Mouse (Mus musculus): ENCODE measurements around the gene Fut4. TPM values are rescaled to one million over a fixed set of nuclear protein-coding genes. Genes with fewer than 3 reads are reported as not detected.

Fut4 gene
- under 1 TPM; 0.27 to 0.36 TPM for total RNA-seq (2021)
- long read RNA-seq, experiment 1: 0 reads
- long read RNA-seq, experiment 2: 0 reads

GRCm38 (mm10) chr9:14752001-14752522 is at the start of gene Fut4:
Gene Fut4 (minus strand): TSS chr9:14752393.
- TF ChIP-seq CTCF (conservative IDR thresholded peaks at IDR 0.05): no peak
- peak within 1 kb of the TSS; percentile 49 for H3K4me3 ChIP-seq
- no peak within 1 kb of the TSS for H3K27ac ChIP-seq
- no peak for DNase-seq (ENCODE audit: low spot score in 2 of 2)

- Histone ChIP-seq H3K27ac (no peak overlapping the region), H3K4me3 (no peak overlapping the region)
- no peak for DNase-seq (ENCODE audit: low spot score in 2 of 2)
- TF ChIP-seq CTCF (conservative IDR thresholded peaks at IDR 0.05): no peak
These were observed 35.2 kb upstream of the Fut4 start for GRCm38 (mm10) chr9:14787356-14787755.

- peak; percentile 90 to 94 for DNase-seq (ENCODE audit: low spot score in 2 of 2)
- peak within 1 kb of the TSS; percentile 77 for H3K4me3 ChIP-seq
- peak within 1 kb of the TSS; percentile 97 for H3K27ac ChIP-seq
- TF ChIP-seq CTCF (conservative IDR thresholded peaks at IDR 0.05): 0 out of 2 replicates have a peak, but pooled peaks have one; percentile 15
These were observed 32.1 kb upstream of the Fut4 start, which contains the start of the genes Mre11a and Ankrd49 for GRCm38 (mm10) chr9:14784039-14785002. Gene Mre11a (plus strand): TSS chr9:14784654. Gene Ankrd49 (minus strand): TSS chr9:14784856.

GRCm38 (mm10) chr9:14778341-14778740 is 26.1 kb upstream of the Fut4 start:
- no peak for TF ChIP-seq CTCF (conservative IDR thresholded peaks at IDR 0.05)
- Histone ChIP-seq H3K27ac (no peak overlapping the region), H3K4me3 (no peak overlapping the region)
- DNase-seq (ENCODE audit: low spot score in 2 of 2): no peak

GRCm38 (mm10) chr9:14773813-14774212 is 21.6 kb upstream of the Fut4 start:
- Histone ChIP-seq H3K4me3 (no peak overlapping the region), H3K27ac (no peak overlapping the region)
- DNase-seq (ENCODE audit: low spot score in 2 of 2): peak in 1 of 2 experiments; percentile 23
- peak; percentile 68 for TF ChIP-seq CTCF (conservative IDR thresholded peaks at IDR 0.05)

- no peak for DNase-seq (ENCODE audit: low spot score in 2 of 2)
- no peak overlapping the region for H3K27ac ChIP-seq
- no peak for TF ChIP-seq CTCF (conservative IDR thresholded peaks at IDR 0.05)
- no peak overlapping the region for H3K4me3 ChIP-seq
These were observed 19.9 kb upstream of the Fut4 start for GRCm38 (mm10) chr9:14772074-14772473.

GRCm38 (mm10) chr9:14770803-14771471 is 18.7 kb upstream of the Fut4 start, which contains the start of gene 1700012B09Rik:
Gene 1700012B09Rik (minus strand): TSS chr9:14771030.
- Histone ChIP-seq H3K27ac (no peak within 1 kb of the TSS), H3K4me3 (no peak within 1 kb of the TSS)
- DNase-seq (ENCODE audit: low spot score in 2 of 2): no peak
- no peak for TF ChIP-seq CTCF (conservative IDR thresholded peaks at IDR 0.05)

GRCm38 (mm10) chr9:14769811-14770210 is 17.6 kb upstream of the Fut4 start:
- no peak for DNase-seq (ENCODE audit: low spot score in 2 of 2)
- Histone ChIP-seq H3K27ac (no peak overlapping the region), H3K4me3 (no peak overlapping the region)
- no peak for TF ChIP-seq CTCF (conservative IDR thresholded peaks at IDR 0.05)

GRCm38 (mm10) chr9:14764765-14765164 is 12.6 kb upstream of the Fut4 start:
- Histone ChIP-seq H3K27ac (no peak overlapping the region), H3K4me3 (no peak overlapping the region)
- DNase-seq (ENCODE audit: low spot score in 2 of 2): peak; percentile 16 to 61
- peak; percentile 88 for TF ChIP-seq CTCF (conservative IDR thresholded peaks at IDR 0.05)

GRCm38 (mm10) chr9:14759261-14759660 is 7.1 kb upstream of the Fut4 start:
- TF ChIP-seq CTCF (conservative IDR thresholded peaks at IDR 0.05): no peak

GRCm38 (mm10) chr9:14758590-14758989 is 6.4 kb upstream of the Fut4 start:
- Histone ChIP-seq H3K4me3 (no peak overlapping the region), H3K27ac (no peak overlapping the region)
- no peak for TF ChIP-seq CTCF (conservative IDR thresholded peaks at IDR 0.05)
- DNase-seq (ENCODE audit: low spot score in 2 of 2): no peak

More at GRCm38 (mm10) chr9:14759261-14759660, 7.1 kb upstream of the Fut4 start:
- H3K27ac ChIP-seq: no peak overlapping the region
- DNase-seq (ENCODE audit: low spot score in 2 of 2): no peak
- H3K4me3 ChIP-seq: no peak overlapping the region

- TF ChIP-seq CTCF (conservative IDR thresholded peaks at IDR 0.05): no peak
- Histone ChIP-seq H3K4me3 (no peak overlapping the region), H3K27ac (no peak overlapping the region)
- no peak for DNase-seq (ENCODE audit: low spot score in 2 of 2)
These were observed 2.3 kb upstream of the Fut4 start for GRCm38 (mm10) chr9:14754469-14754868.

- TF ChIP-seq CTCF (conservative IDR thresholded peaks at IDR 0.05): no peak
- DNase-seq (ENCODE audit: low spot score in 2 of 2): no peak
- H3K27ac ChIP-seq: no peak overlapping the region
- H3K4me3 ChIP-seq: no peak overlapping the region
These were observed 1.8 kb upstream of the Fut4 start for GRCm38 (mm10) chr9:14753947-14754346.

Measured in layer of hippocampus, adult 2 months (tissue).